Mouse (Mus musculus) midbrain, embryonic 12.5 days (tissue): ENCODE measurements around the gene Ube4a. TPM values are rescaled to one million over a fixed set of nuclear protein-coding genes. Genes with fewer than 3 reads are reported as not detected.
"Not testable (repeated sequence)": the region's sequence is repeated elsewhere in the genome, so short reads cannot be mapped to it uniquely, and the experiment has no call there.

ENCODE experiments used
- ATAC-seq: fragments of 200-750 bp; cut with Nextera tagmentation; 2 replicates; pipeline ENCODE4 v1.8.0; 2017; ENCODE audit warnings: low read depth, moderate TSS enrichment, moderate library complexity; ENCODE audit not compliant: low FRiP score
- H3K27ac ChIP-seq: fragments of 300-500 bp; sonication (generic); replicated peaks from 2 replicates; pipeline ENCODE4 v1.5.1; 2016; ENCODE audit warnings: mild to moderate bottlenecking
- H3K27me3 ChIP-seq: fragments of 300-500 bp; sonication (generic); 2 replicates; pipeline ENCODE4 v1.6.1; 2016; ENCODE audit warnings: mild to moderate bottlenecking
- H3K36me3 ChIP-seq: fragments of 300-500 bp; sonication (generic); 2 replicates; pipeline ENCODE4 v1.6.1; 2016
- H3K4me1 ChIP-seq: fragments of 300-500 bp; sonication (generic); 2 replicates; pipeline ENCODE4 v1.6.1; 2016
- H3K4me2 ChIP-seq: fragments of 300-500 bp; sonication (generic); replicated peaks from 2 replicates; pipeline ENCODE4 v1.6.1; 2016; ENCODE audit warnings: mild to moderate bottlenecking, moderate library complexity
- H3K4me3 ChIP-seq: fragments of 300-500 bp; sonication (generic); 2 replicates; pipeline ENCODE4 v1.5.1; 2016; ENCODE audit warnings: mild to moderate bottlenecking
- H3K9ac ChIP-seq: fragments of 300-500 bp; sonication (generic); replicated peaks from 2 replicates; pipeline ENCODE4 v1.6.1; 2016; ENCODE audit warnings: mild to moderate bottlenecking, moderate library complexity
- H3K9me3 ChIP-seq: fragments of 300-500 bp; sonication (generic); 2 replicates; pipeline ENCODE4 v1.6.1; 2016; ENCODE audit warnings: mild to moderate bottlenecking
- WGBS: fragments of 180-500 bp; shearing (Covaris S2); methylation state at CpG from one replicate; pipeline ENCODE4 v1.1.7; 2016; 5-methylcytosine and 5-hydroxymethylcytosine counted together
- polyA plus RNA-seq: library from polyadenylated mRNA; unstranded; fragments of >200 nt; fragmentation: Nextera tagmentation; extraction: Ambion mirVana; gene quantifications from 2 replicates; pipeline ENCODE4 v1.2.1, GENCODE M21; 2016

Gene Ube4a
- polyA plus RNA-seq, 1 experiment from 2014 or later = 34.6 TPM

DNA sequence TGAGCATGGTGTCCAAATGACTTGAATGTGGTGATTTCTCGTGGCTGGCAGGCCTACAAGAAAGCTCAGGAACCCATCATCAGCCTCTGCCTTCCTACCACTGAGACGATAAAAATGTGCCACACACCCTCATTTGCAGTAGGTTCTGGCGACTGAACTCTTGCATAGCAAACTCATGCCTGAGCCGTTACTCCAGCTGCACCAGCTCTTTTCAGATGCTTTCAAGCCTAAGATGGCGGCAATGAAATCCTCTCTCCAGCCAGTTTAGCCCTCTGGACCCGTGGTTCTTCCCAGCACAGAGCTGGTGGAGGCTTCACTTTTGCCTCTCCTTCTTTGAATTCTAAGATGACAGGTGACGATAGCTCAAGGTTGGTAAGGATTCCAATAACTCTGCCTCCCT is 14.4 kb upstream of the Ube4a start:
- 79% methylated on average over 7 of the region's 7 CpGs for WGBS
- ATAC-seq = no peak
- H3K4me3 ChIP-seq = no peak overlapping the region
- H3K9me3 ChIP-seq = no peaks in the 10 kb centered on the region
- H3K4me2 ChIP-seq = no peak overlapping the region
- H3K9ac ChIP-seq = no peak overlapping the region
- no peaks in the 10 kb centered on the region for H3K36me3 ChIP-seq
- no peak overlapping the region for H3K27ac ChIP-seq
- no peaks in the 10 kb centered on the region for H3K4me1 ChIP-seq
- peaks cover 5% of the 10 kb centered on the region; the same call in 1 of the 2 replicates for H3K27me3 ChIP-seq

DNA sequence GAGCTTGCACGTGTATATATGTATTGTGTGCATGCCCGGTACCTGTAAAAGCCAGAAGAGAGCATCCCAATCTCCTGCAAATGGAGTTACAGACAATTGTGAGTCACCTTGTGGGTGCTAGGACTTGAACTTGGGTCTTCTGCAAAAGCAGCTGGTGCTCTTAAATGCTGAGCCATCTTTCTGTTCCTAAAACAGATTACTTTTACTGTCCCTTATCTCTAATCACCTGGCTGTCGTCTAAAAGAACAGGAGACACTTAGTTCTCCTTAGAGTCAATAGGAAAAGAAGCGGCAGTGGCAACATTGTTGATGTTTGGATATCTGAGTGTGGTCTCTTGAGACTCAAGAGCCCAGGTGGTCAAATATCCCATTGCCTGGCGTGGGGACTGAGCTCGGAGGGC is 12.4 kb upstream of the Ube4a start:
- no peak for ATAC-seq
- no peak overlapping the region for H3K9ac ChIP-seq
- no peak overlapping the region for H3K27ac ChIP-seq
- 73% methylated on average over 6 of the region's 6 CpGs for WGBS
- H3K4me1 ChIP-seq = no peaks in the 10 kb centered on the region
- H3K36me3 ChIP-seq = no peaks in the 10 kb centered on the region
- H3K27me3 ChIP-seq = peaks cover 12% of the 10 kb centered on the region
- H3K9me3 ChIP-seq = no peaks in the 10 kb centered on the region
- H3K4me3 ChIP-seq = no peak overlapping the region
- no peak overlapping the region for H3K4me2 ChIP-seq

DNA sequence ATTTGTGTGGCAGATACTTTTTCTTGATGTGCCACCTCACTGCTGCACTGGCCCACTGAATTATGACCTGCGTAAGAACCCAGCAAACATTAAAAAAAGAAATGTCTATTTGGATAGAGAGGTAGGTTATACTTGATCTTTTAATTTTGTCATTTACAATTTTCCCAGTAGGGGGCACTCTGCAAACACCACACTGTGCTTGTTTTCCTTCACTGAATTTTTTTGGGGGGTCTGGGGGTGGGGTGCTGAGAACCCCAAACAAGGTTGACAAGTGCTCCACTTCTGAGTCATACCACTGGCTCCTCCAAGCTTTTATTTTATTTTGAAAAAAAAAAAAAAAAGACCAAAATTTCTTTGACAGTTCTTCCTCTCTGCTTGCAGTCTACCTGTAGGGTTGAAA is 4.0 kb upstream of the Ube4a start:
- Histone ChIP-seq H3K27ac (no peak overlapping the region), H3K9ac (no peak overlapping the region), H3K4me2 (no peak overlapping the region), H3K4me1 (peaks cover 10% of the 10 kb centered on the region), H3K9me3 (no peaks in the 10 kb centered on the region), H3K36me3 (no peaks in the 10 kb centered on the region), H3K27me3 (peaks cover 14% of the 10 kb centered on the region), H3K4me3 (no peak overlapping the region)
- WGBS = 75% methylated on average over 1 of the region's 1 CpGs
- no peak for ATAC-seq

DNA sequence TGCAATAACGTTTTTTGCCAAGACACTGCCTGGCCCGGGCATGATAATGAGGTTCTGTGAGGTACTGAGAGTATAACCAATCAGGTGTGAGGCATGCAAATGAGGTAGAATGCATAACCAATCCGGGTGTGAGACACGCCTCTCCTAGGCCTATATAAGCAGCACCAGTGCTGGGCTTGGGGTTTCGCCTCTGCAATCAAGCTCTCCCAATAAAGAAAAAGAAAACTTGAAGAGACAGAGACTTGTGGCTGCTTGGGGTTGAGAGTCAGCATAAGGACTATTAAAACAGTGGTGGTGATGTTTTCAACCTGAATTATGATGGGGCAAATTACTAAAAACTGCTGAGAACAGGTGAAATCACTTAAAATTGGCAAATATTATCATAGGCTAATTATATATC is 2.4 kb upstream of the Ube4a start:
- not testable (repeated sequence) for ATAC-seq, H3K4me2 ChIP-seq, H3K9me3 ChIP-seq, H3K4me3 ChIP-seq, H3K27me3 ChIP-seq, H3K36me3 ChIP-seq, H3K27ac ChIP-seq, H3K9ac ChIP-seq
- WGBS = 89% methylated on average over 5 of the region's 5 CpGs
- peaks cover 14% of the 10 kb centered on the region for H3K4me1 ChIP-seq

DNA sequence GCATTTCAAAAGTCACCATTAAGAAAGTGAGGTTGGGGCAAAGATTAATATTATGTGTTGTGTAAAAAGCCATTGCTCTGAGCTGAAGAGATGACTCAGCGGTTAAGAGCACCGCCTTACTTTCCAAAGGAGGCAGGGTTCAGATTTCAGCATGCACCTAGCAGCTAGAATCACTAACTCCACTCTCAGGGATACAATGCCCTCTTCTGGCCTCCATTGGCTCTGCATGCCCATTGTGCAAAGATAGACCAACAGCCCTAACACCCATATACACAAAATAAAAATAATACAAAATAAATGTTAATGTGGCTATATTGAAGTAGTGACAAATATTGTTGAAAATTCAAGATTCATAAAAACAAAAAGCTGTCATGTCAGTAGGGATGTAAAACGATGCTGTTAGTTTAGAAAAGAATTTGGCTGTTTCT is 1.4 kb upstream of the Ube4a start:
- H3K9me3 ChIP-seq = no peaks in the 10 kb centered on the region
- no peak overlapping the region for H3K9ac ChIP-seq
- peaks cover 6% of the 10 kb centered on the region; the same call in 1 of the 2 replicates for H3K27me3 ChIP-seq
- WGBS = 26% methylated on average over 3 of the region's 3 CpGs
- no peak overlapping the region for H3K4me3 ChIP-seq
- H3K36me3 ChIP-seq = no peaks in the 10 kb centered on the region
- H3K4me1 ChIP-seq = peaks cover 14% of the 10 kb centered on the region
- H3K27ac ChIP-seq = no peak overlapping the region
- no peak for ATAC-seq
- H3K4me2 ChIP-seq = no peak overlapping the region

DNA sequence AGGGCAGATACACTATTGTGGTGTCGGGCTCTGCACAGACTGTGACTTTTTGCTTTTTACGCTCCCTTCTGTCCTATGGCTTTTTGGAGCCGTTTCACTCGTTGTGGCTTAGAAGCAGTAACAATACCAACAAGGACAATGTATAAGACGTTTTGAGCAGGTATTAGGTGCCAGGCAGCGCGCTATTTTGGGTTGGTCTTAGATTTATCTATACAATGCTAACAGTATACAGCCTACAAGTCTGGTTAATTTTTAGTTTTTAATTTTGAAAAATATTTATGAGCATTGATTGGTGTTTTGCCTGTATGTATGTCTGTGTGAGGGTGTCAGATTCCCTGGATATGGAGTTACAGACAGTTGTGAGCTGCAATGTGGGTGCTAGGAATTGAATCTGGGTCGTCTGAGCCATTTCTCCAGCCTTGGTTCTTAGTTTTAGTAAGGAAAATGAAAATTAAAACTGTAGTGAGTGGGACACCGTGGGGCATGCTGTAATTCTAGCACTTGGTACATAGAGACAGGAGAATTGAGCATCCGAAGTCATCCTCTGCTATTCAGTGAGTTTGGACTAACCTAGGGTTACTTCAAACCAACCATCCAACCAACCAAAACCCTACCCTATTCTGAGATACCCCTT is 550 bp upstream of the Ube4a start:
- H3K27ac ChIP-seq = peak overlapping the region; percentile 46; the same call in 1 of the 2 replicates
- H3K4me1 ChIP-seq = peaks cover 14% of the 10 kb centered on the region
- ATAC-seq = no peak
- peaks cover 8% of the 10 kb centered on the region for H3K36me3 ChIP-seq
- H3K9me3 ChIP-seq = no peaks in the 10 kb centered on the region
- peaks cover 6% of the 10 kb centered on the region; the same call in 1 of the 2 replicates for H3K27me3 ChIP-seq
- peak overlapping the region; percentile 52; the same call in 1 of the 2 replicates for H3K9ac ChIP-seq
- WGBS = 16% methylated on average over 10 of the region's 10 CpGs
- H3K4me2 ChIP-seq = peak overlapping the region; percentile 93
- H3K4me3 ChIP-seq = peak overlapping the region; percentile 69

DNA sequence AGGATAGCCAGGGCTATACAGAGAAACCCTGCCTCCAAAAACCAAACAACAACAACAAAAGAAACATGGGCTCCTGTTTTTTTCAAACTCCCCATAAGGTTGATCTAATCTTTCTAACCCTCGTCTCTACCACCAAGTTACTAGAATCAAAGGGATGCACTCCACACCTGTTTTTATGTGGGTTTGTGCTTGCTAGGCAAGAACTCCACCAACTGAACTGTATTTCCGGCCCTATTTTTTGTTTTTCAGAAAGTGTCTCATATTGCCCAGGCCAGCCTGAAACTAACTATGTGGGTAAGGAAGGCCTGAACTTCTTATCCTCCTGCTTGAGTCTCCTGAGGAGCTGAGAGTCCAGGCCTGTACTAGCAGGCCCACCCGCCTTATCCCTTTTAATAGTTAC is 11.0 kb downstream of the Ube4a start:
- WGBS = 91% methylated on average over 3 of the region's 3 CpGs
- peaks cover 68% of the 10 kb centered on the region for H3K36me3 ChIP-seq

DNA sequence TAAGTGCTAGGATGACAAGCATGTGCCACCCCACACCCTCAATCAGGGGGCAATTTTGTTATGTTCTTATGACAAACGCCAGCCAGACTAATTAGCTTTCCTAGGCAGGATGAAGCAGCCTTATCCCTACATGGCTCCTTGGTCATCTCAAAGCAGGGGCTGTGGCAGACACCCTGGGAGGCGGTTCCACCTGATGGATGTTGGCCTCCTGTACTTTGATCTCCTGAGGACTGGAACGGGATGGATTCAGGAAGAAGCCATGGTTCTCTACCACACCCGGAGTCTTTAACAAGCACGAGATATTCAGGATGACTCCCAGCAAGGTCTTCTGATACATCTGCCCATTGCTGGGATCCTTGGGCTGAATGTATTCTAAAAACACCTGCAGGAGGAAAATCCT is 17.6 kb downstream of the Ube4a start:
- no peak overlapping the region for H3K27ac ChIP-seq
- no peak for ATAC-seq
- no peaks in the 10 kb centered on the region for H3K4me1 ChIP-seq
- H3K27me3 ChIP-seq = no peaks in the 10 kb centered on the region
- 94% methylated on average over 5 of the region's 5 CpGs for WGBS
- H3K4me2 ChIP-seq = no peak overlapping the region
- H3K9me3 ChIP-seq = no peaks in the 10 kb centered on the region
- no peak overlapping the region for H3K9ac ChIP-seq
- H3K4me3 ChIP-seq = no peak overlapping the region
- peaks cover 93% of the 10 kb centered on the region for H3K36me3 ChIP-seq

More for the DNA sequence above, 11.0 kb downstream of the Ube4a start:
- no peaks in the 10 kb centered on the region for H3K27me3 ChIP-seq
- no peak overlapping the region for H3K9ac ChIP-seq
- H3K4me2 ChIP-seq = no peak overlapping the region
- no peaks in the 10 kb centered on the region for H3K4me1 ChIP-seq
- ATAC-seq = no peak
- H3K27ac ChIP-seq = no peak overlapping the region
- H3K4me3 ChIP-seq = no peak overlapping the region
- H3K9me3 ChIP-seq = no peaks in the 10 kb centered on the region

DNA sequence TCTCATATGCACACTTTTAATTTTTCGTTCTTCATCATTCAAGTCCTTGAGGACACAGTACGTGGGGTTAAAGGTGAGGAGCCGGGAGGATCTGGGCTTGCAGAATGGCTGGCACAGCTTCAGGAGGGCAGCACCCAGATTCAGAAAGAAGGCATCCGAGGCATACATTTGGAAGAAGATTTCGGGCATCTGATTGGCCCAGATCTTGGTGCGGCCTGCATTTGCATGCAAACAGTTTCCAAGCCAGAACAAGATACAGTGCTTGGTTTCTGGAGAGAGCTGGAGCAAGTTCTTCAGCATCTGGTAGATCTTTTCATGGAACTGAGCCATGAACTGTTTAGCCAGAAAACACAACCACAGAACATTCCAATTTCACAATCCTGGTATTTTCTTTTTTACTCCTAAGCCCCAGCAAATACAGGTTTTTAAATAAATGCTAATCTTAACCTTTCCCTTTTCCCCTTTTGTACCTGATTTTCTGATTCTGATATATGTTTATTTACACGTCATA is 19.2 kb downstream of the Ube4a start:
- no peak for ATAC-seq
- Histone ChIP-seq H3K36me3 (peaks cover 94% of the 10 kb centered on the region), H3K4me2 (no peak overlapping the region), H3K27ac (no peak overlapping the region), H3K4me1 (no peaks in the 10 kb centered on the region), H3K9me3 (no peaks in the 10 kb centered on the region), H3K9ac (no peak overlapping the region), H3K4me3 (no peak overlapping the region), H3K27me3 (no peaks in the 10 kb centered on the region)
- WGBS = 93% methylated on average over 7 of the region's 7 CpGs

DNA sequence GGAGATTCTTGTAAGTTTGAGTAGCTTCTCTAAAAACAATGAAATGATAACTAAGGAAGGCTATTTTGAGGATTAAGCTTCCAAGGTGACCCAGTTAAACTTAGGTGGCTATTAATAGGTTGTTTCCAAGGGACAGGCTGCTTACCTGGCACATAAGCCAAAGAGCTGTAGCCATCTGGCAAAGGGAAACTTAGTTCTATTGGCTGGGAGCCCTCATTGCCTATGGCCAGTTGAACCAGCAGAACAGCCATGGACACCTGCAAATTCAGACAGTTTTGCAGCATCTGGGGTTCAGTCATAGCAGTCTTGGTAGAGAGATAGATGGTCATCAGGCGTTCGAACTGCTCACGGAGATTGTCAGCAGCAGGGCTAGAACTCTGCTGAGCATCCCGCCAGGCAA is 23.0 kb downstream of the Ube4a start:
- 95% methylated on average over 4 of the region's 4 CpGs for WGBS
- no peak for ATAC-seq
- H3K4me3 ChIP-seq = no peak overlapping the region
- no peaks in the 10 kb centered on the region for H3K27me3 ChIP-seq
- no peaks in the 10 kb centered on the region for H3K4me1 ChIP-seq
- H3K4me2 ChIP-seq = no peak overlapping the region
- no peaks in the 10 kb centered on the region for H3K9me3 ChIP-seq
- no peak overlapping the region for H3K27ac ChIP-seq
- H3K36me3 ChIP-seq = peaks cover 94% of the 10 kb centered on the region
- no peak overlapping the region for H3K9ac ChIP-seq

DNA sequence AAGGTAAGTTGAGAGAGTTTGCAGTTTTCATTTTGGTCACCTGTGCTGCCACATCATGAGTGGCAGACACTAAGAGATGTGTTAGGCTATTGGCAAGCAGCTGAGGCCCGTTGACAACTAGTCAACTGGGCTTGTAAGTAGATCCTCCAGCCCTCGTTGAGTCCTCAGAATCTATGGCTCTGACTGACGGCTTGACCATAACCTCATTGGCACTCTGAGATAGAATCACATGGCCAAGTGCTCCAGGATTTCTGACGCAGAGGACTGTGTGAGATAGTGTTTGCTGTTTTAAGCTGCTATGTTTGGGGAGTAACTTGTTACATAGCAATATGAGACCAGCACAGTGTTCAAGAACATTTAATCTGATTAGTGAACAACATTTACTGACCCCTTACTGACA is 23.6 kb downstream of the Ube4a start:
- Histone ChIP-seq H3K27ac (no peak overlapping the region), H3K4me2 (no peak overlapping the region), H3K27me3 (no peaks in the 10 kb centered on the region), H3K9me3 (no peaks in the 10 kb centered on the region), H3K4me1 (no peaks in the 10 kb centered on the region), H3K9ac (no peak overlapping the region), H3K36me3 (peaks cover 95% of the 10 kb centered on the region), H3K4me3 (no peak overlapping the region)
- no peak for ATAC-seq
- 89% methylated on average over 4 of the region's 4 CpGs for WGBS

DNA sequence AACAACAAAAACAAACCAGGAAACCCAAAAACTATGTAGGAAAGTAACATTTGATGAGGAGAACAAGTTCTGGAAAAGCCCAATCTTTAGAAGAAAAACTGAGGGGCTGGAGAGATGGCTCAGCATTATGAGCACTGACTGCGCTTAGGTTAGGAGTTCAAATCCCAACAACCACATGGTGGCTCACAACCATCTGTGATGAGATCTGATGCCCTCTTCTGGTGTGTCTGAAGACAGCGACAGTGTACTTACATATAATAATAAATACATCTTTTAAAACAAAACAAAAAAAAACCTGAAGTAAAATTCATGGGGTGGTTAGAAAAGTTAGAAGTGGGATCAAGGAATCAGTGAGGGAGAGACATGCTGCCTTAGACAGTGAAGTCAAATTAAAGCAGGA is 43.9 kb downstream of the Ube4a start:
- H3K36me3 ChIP-seq = no peaks in the 10 kb centered on the region
- WGBS = 65% methylated on average over 2 of the region's 2 CpGs
- H3K27ac ChIP-seq = peak overlapping the region; percentile 89
- H3K27me3 ChIP-seq = no peaks in the 10 kb centered on the region
- H3K9me3 ChIP-seq = no peaks in the 10 kb centered on the region
- peak overlapping the region; percentile 94 for H3K4me3 ChIP-seq
- H3K9ac ChIP-seq = peak overlapping the region; percentile 94; the same call in 1 of the 2 replicates
- H3K4me1 ChIP-seq = peaks cover 9% of the 10 kb centered on the region
- H3K4me2 ChIP-seq = peak overlapping the region; percentile 88
- ATAC-seq = no peak

DNA sequence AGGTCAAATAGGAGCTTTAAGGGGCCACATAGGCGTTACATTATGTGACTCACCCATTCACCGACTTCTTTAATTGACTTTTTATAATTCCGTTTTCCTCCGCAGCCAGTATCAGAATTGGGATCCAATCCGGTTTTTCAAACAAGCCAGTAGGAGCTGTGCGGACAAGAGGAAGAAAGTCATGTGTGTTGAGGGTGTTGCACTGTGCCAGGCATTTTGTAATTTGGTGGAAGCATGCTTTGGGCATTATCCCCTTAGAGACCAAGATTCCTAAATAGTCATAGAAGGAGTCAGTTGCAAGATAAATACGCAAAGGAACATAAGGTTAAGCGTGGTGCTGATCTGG is 44.3 kb downstream of the Ube4a start:
- Histone ChIP-seq H3K27me3 (no peaks in the 10 kb centered on the region), H3K4me3 (peak overlapping the region; percentile 94), H3K27ac (peak overlapping the region; percentile 89), H3K9me3 (no peaks in the 10 kb centered on the region), H3K4me2 (peak overlapping the region; percentile 88), H3K9ac (peak overlapping the region; percentile 94), H3K4me1 (peaks cover 9% of the 10 kb centered on the region), H3K36me3 (no peaks in the 10 kb centered on the region)
- WGBS = under 1% methylated on average over 8 of the region's 8 CpGs
- peak; percentile 86 for ATAC-seq
